Mouse (Mus musculus) heart, postnatal 36 days (tissue): ENCODE measurements at regions not wholly inside any gene's neighbourhood (a gene's known extent, or its start where the extent isn't known, plus 50 kb on each side); places are given as distances from the start of the nearest gene placed in this dataset.
A peak's percentile ranks its signal among the peaks of the same experiment; 100 is the strongest.

Source experiments
- DNase-seq, 2 experiments: peaks; one replicate each; pipeline ENCODE4 v3.0.0; 2021 to 2022
- intact Hi-C: fragments of 180-260 bp; cut with DNase I; formaldehyde crosslinking; loops from one replicate; pipeline ENCODE4 v1.15.1; 2025

DNA sequence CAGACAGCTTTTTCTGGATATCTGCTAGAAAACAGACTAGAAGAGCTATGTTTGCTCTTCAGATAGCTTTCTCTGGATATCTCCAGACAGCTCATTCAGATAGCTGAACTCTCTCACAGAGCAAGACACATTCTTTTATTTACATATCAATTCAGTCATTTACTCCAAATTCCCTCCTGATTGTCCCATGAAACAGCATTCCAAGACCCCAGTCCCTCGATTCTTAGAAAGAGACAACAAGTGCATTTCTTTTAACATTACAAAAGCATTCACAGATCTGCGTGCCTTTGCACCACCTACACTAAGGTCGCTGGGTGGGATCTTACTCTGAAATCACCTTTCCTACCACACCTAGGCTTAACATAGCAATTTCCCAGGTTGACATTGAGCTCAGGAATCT, 1039.5 kb upstream of the Ddx18 start:
- DNase-seq, result no peak
- intact Hi-C loops, result no loop called here

DNA sequence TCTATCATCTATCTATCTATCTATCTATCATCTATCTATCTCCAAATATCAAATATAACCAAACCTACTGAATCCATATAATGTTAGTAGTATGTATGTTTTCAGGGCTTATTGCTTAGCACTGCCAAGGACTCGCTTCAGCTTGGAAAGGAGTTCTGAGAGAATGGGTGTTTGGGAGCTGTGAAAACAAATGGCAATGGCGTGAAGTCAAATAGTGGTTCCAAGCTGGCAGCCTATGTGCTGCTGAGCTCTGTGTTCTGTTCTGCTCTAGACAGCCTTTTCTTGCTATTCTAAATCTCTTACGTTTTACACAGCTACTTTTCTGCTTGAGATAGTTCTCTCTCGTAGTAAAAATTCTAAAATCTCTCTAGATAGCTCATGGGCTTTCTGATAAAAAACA, 1008.2 kb upstream of the Ddx18 start:
- intact Hi-C loops, result no loop called here
- DNase-seq, result no peak

DNA sequence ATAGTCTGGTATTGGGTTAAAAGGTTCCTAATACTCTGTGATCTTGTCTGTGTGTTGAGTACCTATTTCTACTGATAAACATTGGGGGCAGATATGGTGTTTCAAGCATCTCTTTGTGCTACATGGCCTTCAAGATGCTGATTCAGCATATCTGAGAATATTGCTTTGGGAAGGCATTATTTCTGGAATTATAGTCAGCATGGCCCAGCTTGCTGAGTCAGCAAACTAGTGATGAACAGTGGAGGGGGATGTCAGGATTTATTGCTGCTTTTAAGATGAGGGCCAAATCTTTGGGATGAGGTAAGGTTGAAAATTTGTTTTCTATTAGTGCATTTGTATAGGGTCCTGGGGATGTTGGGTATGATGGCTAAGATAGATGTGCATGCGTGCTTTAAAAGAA, 983.8 kb upstream of the Ddx18 start:
- intact Hi-C loops, result no loop called here
- DNase-seq, result no peak

DNA sequence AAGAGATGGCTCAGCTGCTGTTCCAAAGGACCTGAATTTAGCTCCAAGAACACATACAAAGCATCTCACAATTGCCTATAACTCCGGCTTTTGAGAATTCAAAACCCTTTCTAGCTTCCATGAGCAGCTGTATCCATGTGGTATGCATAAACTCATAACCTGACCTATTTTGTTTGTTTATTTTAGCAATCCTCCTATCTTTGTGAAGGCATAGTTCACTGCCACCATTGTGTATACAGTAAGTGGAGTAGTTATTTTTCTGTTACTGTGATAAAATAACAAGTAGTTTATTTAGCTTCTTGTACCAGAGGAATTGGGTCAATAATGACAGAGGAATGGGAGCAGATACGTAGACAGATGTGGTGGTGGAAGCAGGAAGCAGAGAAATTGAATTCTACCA, 941.8 kb upstream of the Ddx18 start:
- intact Hi-C loops, result no loop called here

DNA sequence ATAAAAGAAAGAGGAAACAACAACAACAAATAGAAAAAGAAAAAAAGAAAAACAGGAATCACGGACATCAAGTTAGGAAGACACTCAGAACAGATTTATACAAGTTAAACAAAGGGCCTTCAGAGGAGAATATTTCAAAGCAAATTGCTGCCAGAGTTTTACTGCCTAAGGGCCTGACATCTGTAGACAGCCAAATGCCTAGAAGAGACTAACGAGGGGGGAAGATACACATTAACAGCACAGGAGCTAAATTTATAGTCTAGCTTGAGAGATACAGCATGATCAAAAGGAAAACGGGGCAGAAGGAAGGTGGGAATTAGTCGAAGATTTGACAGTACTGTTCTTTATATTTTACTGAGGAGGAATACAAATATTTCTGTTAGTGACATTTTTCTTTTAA, 933.9 kb upstream of the Ddx18 start:
- DNase-seq, result no peak
- intact Hi-C loops, result no loop called here

More for the DNA sequence above, 941.8 kb upstream of the Ddx18 start:
- DNase-seq, result no peak

DNA sequence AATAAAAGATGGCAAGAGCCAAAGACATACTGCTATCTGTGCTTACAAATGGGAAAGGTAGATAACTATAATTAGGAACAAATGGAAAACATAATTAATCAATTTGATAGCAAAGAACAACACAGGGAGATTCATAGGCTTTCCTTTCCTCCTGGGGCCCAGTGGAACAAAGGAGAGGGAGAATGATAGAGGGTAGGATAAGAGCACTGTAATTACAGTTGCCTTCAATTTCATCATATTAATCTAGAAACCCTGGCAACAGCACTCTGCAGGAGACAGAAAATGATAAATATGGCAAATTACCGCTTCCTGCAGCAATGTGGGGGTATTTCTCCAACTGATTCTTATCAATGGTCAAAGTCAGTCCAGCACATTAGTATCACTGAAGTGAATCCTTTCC, 910.2 kb upstream of the Ddx18 start:
- DNase-seq, result no peak
- intact Hi-C loops, result no loop called here

DNA sequence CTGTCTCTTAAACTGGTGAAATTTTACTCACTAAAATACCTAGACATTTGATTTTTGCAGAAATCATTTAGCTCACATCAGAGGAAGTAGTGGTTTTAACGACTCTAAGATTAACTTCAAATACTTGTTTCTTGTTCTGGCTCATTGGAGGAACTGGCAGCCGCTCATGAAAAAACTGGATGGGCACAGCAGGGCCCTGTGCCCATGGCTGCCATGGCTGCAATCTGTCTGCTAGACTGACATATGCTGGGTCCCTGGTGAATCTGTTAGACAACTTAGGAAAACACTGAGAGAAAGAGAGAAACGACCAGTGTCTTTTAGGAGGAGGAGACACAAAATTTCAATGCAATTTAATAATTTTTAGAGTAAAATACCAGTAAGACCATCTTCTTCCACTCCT, 896.1 kb upstream of the Ddx18 start:
- intact Hi-C loops, result no loop called here
- no peak for DNase-seq

DNA sequence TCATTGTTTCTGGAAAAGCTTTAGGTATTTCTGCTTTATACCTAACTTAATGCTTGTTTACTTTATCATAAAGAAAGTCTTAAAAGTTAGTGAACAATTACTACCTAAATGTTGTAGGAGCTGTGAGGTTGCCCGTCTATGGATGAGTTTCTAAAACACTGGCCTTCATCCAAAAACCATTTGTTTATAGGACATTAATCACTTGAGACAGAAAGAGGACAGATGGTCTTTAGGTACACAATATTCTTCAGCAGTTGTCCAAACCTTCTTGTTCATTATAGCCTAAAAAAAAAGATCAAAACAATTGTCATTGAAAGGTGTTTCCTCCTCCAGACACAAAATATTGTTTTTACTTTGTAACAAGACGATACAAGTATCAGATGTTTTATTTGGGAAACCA, 891.3 kb upstream of the Ddx18 start:
- intact Hi-C loops, result no loop called here
- DNase-seq, result no peak

DNA sequence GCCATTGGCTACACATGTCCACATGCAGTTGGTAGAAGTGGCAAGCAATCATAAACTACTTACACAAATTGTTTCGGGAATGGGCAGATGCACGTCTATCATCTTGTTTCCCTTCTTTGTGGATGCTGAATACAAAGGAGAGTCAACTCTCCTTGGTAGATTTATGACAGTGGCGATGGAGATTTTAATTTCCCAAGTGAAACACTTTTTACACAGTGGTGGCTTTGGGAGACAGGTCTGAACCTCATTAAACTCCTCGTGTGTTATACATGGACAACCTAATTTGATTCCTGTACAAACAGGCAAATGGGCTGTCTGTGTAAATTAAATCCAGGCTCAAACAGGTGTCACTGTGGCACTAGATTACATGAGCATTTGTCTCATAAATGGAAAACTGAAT, 887.1 kb upstream of the Ddx18 start:
- no peak for DNase-seq
- intact Hi-C loops, result no loop called here

DNA sequence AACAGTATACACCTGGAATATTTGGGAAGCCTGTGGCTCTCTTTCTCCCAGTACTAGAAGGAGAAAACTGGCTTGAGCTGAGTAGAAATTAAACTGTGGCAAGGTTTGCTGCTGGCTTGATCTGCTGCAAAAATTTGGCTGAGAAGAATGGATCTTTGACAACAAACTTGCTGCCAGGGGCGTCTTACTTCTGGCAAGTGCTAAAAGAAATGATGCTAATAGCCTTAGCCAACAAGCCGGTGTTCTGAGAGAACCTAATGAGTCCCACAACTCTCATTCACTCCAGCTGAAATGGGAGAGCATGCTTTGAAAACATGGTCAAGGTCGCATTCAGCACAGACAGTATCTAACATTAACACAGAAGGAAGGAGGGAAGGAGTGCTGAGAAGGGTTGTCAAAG, 885.8 kb upstream of the Ddx18 start:
- intact Hi-C loops, result no loop called here
- DNase-seq, result no peak

DNA sequence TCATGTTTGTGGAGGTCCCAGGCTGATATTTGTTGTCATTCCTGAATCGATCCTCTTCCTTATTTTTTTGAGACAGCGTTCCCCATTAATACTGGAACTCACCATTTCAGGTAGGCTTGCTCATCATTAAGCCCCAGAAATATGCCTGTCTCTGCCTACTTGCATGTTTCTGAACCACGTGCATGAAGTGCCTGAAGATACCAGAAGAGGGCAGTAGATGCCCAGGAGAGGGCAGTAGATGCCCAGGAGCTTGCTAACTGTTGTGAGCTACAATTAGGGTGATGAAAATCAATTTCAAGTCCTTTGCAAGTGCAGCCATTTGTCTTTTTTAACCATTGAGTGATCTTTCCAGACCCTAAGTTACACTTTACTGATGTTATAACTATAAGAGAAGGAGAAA, 871.6 kb upstream of the Ddx18 start:
- no peak for DNase-seq
- intact Hi-C loops, result no loop called here

DNA sequence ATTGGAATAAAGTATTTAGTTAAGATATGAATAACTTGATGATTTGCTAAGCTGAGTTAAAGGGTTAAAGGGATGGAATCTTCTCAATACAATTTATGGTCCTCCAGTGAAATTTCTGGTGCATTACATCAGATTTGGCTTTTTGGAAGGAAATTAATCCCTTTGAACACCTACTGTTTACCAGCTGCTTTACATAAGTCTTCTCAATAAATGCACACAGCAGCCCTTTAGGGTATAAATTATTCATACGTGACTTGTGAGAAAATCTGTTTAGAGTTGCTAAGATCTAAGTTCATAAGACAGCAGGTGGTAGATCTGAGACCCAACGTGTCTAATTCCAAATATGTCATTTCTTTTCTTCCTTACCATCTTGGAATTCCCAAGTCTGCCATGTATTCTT, 855.7 kb upstream of the Ddx18 start:
- intact Hi-C loops, result no loop called here
- DNase-seq, result no peak

DNA sequence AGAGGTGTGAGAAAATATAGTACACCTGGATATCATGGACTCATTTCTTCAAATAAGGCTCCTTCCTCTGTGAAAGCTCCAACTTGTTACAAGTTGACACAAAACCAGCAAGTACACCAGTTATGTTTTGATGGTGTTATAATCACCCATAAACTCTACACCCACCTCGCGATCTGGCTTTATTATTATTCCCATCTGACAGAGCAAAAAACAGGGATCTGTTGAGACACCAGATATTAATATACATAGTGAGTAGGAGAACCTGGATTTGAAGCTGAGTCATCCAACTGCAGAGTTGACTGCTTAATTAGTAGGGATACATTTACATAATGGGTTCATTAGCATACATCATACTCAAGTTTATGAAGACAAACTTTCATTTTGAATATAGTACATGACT, 828.6 kb upstream of the Ddx18 start:
- intact Hi-C loops, result no loop called here
- no peak for DNase-seq

DNA sequence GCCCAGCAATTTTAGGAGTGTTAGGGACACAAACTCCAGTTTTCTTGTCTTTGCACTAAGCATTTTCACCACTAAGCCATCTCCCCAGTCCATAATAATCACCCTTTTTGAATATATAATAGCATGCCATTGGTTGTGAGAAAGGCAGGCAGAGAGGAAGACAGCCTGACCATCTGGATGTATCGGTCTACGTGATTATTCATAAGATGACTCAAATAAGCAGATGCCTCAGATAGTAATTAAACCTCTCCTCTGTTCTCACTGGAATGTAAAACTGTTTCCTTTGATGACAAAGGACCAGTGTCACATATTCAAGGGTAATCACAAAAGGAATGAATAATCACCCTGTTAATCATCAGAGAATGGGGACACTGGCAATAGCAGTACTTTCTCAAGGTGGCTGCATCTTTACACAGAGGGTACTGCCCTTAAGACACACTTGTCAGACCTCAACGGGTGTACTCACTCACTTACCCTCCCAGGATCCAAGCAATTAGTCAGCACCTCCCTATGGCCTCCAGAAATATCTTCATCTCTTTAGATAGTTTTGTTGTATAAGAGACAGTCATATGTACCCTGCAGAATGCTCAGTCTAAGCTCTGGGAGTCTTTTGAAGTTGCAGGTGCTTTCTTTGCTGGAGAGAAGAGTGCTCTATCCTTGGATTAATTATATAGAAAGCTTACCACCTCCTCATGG, 826.0 kb upstream of the Ddx18 start:
- intact Hi-C loops, result no loop called here
- no peak for DNase-seq

DNA sequence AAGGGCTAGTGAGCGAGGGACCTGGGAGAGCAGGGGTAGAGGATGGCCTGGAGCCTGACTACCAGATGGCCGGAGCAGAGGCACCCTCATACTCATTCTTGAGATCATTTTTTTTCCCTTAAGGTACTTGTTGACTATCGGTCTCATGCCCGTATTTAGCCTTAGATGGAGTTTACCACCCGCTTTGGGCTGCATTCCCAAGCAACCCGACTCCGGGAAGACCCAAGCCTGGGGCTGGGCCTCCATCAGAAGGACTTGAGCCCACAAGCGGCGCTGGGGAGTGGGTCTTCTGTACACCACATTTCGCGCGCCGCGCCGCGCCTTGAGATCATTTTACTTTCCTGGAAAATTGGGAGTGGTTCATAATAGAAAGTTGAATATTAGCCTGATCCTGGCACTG, 789.2 kb upstream of the Ddx18 start:
- intact Hi-C loops, result loop anchor here (10.0 kb wide), 1 partner anchor 762 kb away; no protein-coding TSS in a partner anchor
- DNase-seq, result peak; percentile 92 to 99

DNA sequence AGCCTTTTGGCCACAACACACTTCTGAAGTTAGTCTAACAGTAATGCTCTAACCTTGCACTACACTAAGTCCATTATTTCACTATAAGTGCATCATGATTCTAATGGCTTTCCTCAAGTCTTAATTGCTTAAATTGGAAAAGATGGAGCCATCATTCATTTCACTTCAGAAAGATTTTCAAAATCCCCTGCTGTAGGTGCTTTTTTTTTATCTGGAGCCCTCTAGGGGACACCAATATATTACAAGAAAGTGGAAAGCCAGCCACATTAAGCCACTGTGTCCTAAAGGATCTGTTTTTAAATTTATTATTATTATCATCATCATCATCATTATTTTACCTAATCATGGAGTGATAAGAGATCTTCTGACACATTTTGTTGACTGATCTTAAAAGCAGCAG, 783.7 kb upstream of the Ddx18 start:
- DNase-seq, result no peak
- intact Hi-C loops, result loop anchor here (10.0 kb wide), 1 partner anchor 757 kb away; no protein-coding TSS in a partner anchor

DNA sequence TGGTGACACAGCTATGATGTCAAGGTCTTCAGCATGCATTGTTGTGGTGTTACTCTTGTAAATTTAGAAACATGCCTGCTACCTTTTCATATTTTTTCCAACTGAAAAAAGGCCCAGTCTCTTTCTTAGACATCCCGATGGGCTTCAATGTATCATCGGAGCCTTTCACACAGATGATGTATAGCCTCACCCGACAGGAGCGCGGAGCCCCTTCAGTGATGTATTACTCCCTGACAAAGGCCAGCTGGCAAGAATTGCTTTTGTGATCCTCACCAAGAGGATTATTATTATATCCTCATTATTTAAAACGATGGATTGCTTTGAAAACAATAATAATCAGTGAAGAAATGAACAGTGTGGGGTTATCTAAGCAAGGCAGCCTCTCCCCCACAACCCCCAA, 765.5 kb upstream of the Ddx18 start:
- intact Hi-C loops, result no loop called here
- DNase-seq, result no peak

DNA sequence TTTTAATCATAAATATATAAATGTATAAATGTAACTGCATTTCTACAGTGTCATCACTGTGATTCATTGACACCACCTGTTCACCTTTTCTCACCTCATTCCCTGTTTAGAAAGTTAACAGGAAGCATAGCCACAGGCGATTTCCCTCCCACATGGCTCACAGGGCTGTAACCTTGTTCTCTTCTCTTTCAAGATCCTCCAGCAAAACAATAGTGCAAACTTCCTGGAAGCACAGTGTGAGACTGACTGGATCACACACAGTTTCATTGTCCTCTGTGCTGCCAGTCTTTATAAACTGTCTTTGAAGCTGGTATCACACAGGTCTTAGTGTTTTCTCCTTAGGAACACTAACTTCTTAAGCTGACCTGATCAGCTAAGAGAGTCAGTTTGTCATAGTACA, 760.5 kb upstream of the Ddx18 start:
- intact Hi-C loops, result no loop called here
- DNase-seq, result no peak
